Mouse (Mus musculus) cerebellum, adult 9-10 months (tissue): Measurements from ENCODE around the gene Gpr37l1.
"Not testable (repeated sequence)": the region's sequence is repeated elsewhere in the genome, so short reads cannot be mapped to it uniquely, and the experiment has no call there.

ENCODE experiments used
- DNase-seq: peaks from one replicate; pipeline ENCODE4 v3.0.0; 2022

The Gpr37l1 gene

DNA sequence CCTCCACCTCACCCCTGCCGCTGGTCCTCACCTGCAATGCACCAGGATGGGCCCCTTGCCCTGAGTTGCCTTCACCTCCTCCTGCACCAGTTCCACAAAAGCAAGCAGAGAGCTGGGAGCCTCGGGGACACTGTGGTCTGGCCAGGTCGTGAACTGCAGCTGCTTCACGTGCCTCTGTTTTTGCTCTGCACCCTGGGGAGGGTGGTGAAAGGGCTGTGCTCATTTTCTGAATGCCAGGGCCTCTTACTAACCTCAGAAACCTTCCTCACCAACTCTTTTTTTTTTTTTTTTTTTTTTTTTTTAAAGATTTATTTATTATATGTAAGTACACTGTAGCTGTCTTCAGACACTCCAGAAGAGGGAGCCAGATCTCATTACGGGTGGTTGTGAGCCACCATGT lies 56.2 kb downstream of the Gpr37l1 start:
- not testable (repeated sequence) for DNase-seq
